Mouse (Mus musculus): Measurements from ENCODE around the gene Rsph1.

The Rsph1 gene

DNA sequence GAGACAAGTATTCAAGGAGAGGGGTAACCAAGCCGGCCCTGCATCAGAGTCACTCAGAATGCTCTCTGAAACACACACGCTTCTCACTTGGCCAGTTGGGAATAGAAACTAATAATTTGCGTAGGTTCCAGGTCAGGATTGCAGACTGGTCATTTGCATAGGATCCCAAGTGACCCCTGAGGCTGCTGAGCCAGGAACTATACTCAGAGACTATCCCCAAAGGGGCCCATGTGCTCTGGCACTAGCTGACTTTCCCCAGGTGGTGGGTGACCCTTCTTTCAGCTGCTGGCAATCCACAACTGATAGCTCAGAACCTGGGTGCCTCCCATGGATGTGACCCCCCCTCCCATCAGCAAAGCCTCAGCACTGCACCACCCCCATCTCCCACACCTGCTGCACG, 18.0 kb downstream of the Rsph1 start:
- in situ Hi-C loops (cut with MboI; ENCODE audit: low sequenced_read_pairs), result loop anchor here (10.0 kb wide), 1 partner anchor 124 kb away; no protein-coding TSS in a partner anchor

DNA sequence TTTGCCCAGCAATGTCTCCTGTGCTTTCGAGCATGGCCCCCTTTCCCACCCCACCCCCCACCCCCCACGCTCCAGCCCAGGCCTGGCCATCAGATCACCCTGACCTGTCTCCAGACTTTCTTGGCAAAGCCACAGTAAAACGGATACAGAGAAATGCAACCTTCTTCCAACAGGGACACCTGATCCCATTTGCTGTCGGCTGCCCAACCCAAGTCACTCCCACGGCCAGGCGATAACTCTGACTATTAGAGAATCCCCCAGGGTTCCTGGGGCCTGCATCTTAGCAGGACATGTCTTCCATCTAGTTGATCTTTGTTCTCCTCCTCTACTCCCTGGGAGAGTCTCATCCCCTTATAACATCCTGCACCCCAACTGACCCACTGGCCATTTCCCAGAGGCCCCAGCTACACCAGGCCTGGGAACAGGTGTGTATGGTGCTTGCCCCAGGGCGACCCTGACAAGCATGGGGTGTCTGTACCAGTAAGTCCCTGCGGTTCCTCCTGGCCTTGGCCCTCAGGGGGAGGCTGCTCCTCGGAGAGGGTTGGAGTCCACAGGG, 18.8 kb downstream of the Rsph1 start:
- in situ Hi-C loops (cut with MboI; ENCODE audit: low sequenced_read_pairs), result loop anchor here (10.0 kb wide), 1 partner anchor 124 kb away; no protein-coding TSS in a partner anchor

DNA sequence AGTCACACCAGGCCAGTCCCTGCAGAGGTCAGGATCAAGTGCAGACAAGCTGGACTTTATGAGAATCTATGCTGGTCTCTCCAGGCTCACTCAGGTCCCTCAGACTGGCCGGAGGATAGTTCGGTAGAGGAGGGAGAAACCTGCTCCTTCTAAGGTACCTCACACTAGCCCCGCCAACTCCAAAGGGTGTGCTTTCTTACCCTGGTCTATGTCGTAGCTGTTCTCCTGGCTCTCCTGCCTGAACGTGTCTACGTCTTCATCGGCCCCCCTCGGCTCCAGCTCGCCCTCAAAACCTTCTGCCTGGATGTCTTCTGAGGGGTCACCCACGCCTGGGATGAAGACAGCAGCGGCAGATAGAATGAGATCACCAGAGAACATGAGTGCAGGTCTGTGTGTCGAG, 19.3 kb downstream of the Rsph1 start:
- in situ Hi-C loops (cut with MboI; ENCODE audit: low sequenced_read_pairs), result loop anchor here (10.0 kb wide), 1 partner anchor 123 kb away; no protein-coding TSS in a partner anchor

- in situ Hi-C loops (cut with MboI; ENCODE audit: low sequenced_read_pairs), result loop anchor here (10.0 kb wide), 1 partner anchor 122 kb away; no protein-coding TSS in a partner anchor
These were observed 20.0 kb downstream of the Rsph1 start for GRCm38 (mm10) chr17:31257149-31257548.

- in situ Hi-C loops (cut with MboI; ENCODE audit: low sequenced_read_pairs), result loop anchor here (10.0 kb wide), 1 partner anchor 120 kb away; no protein-coding TSS in a partner anchor
These were observed 22.7 kb downstream of the Rsph1 start for GRCm38 (mm10) chr17:31254463-31254931.

GRCm38 (mm10) chr17:31253951-31254350, 23.2 kb downstream of the Rsph1 start:
- in situ Hi-C loops (cut with MboI; ENCODE audit: low sequenced_read_pairs), result loop anchor here (10.0 kb wide), 1 partner anchor 119 kb away; no protein-coding TSS in a partner anchor

GRCm38 (mm10) chr17:31247144-31247543, 30.0 kb downstream of the Rsph1 start:
- in situ Hi-C loops (cut with MboI; ENCODE audit: low sequenced_read_pairs), result no loop called here

DNA sequence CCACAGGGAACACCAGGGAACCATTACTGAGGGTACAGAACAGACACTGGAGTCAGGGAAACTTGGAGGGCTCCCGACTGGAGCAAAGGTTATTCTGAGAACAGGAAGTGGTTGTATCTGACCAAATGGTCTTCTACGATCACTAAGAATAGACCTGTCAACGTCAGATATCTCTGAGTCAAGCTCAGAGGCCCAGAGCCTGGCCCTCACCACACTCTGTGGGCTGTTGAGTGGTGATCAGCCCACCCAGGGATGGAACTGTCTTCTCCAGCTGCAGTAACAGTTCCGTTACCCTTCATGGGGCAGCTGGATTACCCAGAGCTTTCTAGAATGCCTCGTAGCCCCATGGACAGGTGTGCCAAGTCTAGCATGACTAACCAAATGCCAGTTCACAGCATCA, 31.9 kb downstream of the Rsph1 start:
- in situ Hi-C loops (cut with MboI; ENCODE audit: low sequenced_read_pairs), result no loop called here

DNA sequence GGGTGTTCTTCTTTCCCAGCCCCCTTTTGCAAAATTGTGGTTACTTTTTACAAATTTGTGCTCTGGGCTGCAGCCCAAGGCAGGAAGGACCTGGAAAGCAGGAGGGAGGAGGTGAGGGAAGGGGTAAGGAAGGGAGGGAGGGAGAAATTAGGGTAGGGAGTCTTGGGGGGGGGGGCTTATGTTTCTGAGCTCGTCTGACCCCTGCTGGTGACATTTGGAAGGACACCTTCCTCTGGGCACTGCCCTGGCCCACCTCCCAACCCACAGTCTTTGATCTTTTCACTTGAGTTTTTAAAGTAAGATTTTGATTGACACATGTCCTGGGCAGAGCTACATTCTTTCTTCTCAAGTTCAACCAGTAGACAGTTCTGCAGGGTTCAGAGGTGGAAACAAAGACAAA, 34.4 kb downstream of the Rsph1 start:
- in situ Hi-C loops (cut with MboI; ENCODE audit: low sequenced_read_pairs), result no loop called here

- in situ Hi-C loops (cut with MboI; ENCODE audit: low sequenced_read_pairs), result no loop called here
These were observed 36.0 kb downstream of the Rsph1 start for GRCm38 (mm10) chr17:31241156-31241555.

GRCm38 (mm10) chr17:31238234-31239020, 38.8 kb downstream of the Rsph1 start:
- in situ Hi-C loops (cut with MboI; ENCODE audit: low sequenced_read_pairs), result no loop called here

- in situ Hi-C loops (cut with MboI; ENCODE audit: low sequenced_read_pairs), result no loop called here
These were observed 41.3 kb downstream of the Rsph1 start for GRCm38 (mm10) chr17:31235915-31236314.

DNA sequence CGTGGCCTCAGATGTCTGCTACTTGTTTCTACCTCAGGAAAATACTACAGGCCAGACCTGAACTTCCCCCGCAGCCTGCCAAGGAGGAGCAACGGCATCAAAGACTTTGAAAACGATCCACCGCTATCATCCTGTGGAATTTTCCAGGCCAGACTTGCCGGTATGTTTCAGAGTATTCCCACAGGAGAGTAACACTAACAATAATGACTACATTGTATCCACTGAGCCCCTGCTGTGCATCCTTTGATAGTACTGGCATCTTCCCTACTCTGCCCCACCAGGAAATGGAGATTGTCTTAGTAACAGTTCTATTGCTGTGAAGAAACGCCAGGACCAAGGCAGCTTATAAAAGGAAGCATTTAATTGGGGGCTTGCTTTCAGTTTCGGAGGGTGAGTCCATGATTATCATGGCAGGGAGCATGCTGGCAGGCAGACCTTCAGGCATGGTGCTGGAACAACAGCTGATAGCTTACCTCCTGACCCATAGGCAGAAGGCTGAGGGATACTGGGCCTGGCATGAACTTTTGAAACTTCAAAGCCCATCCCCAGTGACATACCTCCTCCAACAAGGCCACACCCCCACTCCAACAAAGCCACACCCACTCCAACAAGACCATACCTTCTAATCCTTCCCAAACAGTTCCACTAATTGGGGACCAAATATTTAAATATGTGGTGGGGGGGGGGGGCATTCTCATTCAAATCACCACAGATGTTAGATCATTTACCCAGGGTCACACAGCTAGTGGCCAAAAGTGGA, 44.8 kb downstream of the Rsph1 start:
- in situ Hi-C loops (cut with MboI; ENCODE audit: low sequenced_read_pairs), result no loop called here

- in situ Hi-C loops (cut with MboI; ENCODE audit: low sequenced_read_pairs), result no loop called here
These were observed 45.4 kb downstream of the Rsph1 start for GRCm38 (mm10) chr17:31231780-31232179.

DNA sequence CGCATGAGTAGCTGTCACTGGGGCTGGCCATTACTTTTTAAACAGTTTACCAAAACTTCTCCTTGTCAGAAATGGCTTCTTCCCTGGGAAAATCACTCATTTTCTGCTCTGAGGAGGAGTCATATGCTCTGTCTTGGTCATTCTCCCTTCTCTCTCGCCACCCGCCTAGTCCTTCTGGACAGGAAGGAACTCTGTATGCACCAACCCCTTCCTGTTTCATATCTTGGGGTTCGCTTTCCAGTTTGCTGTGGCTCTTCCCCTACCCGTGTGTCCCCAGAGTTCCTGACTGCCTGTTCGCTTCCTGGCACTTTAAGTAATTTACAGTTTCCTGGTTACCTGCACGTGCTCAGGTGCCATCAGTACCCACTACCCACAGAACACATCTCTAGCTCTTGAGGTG, 50.3 kb downstream of the Rsph1 start:
- in situ Hi-C loops (cut with MboI; ENCODE audit: low sequenced_read_pairs), result no loop called here

- in situ Hi-C loops (cut with MboI; ENCODE audit: low sequenced_read_pairs), result no loop called here
These were observed 50.8 kb downstream of the Rsph1 start for GRCm38 (mm10) chr17:31226368-31226767.

- in situ Hi-C loops (cut with MboI; ENCODE audit: low sequenced_read_pairs), result no loop called here
These were observed 52.6 kb downstream of the Rsph1 start for GRCm38 (mm10) chr17:31224591-31224990.

- in situ Hi-C loops (cut with MboI; ENCODE audit: low sequenced_read_pairs), result no loop called here
These were observed 53.3 kb downstream of the Rsph1 start for GRCm38 (mm10) chr17:31223835-31224234.

DNA sequence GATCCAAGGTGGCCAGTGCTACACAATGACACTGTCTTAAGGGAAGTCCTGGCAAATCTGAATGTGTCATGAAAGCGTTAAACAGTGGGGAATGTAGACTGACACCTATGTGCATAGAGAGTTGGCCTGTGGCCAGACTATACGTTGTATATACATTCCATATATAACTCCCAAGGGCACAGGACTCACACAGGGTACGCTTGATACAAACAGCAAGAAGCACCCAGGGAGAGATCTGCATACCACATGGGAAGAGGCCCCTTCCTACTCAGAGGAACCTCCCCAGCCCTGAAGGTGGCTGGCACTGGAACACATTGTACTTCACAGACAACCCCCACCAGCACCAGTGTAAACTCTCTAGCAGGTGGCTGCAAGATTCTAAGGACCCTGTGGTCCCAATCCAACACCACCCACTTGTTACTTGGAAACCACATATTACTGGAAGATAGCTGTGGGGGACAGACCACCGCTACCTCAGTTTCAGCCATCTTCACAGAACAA, 54.3 kb downstream of the Rsph1 start:
- in situ Hi-C loops (cut with MboI; ENCODE audit: low sequenced_read_pairs), result no loop called here

GRCm38 (mm10) chr17:31216068-31216955, 60.9 kb downstream of the Rsph1 start:
- in situ Hi-C loops (cut with MboI; ENCODE audit: low sequenced_read_pairs), result no loop called here
